Mouse (Mus musculus) frontal cortex, postnatal 25 days (tissue): ENCODE data around the gene Cadm2.

Source experiments
- DNase-seq, 2 experiments: peaks; one replicate each; pipeline ENCODE4 v3.0.0; 2022; ENCODE audit warnings: low spot score in 2 of 2

Cadm2 gene

DNA sequence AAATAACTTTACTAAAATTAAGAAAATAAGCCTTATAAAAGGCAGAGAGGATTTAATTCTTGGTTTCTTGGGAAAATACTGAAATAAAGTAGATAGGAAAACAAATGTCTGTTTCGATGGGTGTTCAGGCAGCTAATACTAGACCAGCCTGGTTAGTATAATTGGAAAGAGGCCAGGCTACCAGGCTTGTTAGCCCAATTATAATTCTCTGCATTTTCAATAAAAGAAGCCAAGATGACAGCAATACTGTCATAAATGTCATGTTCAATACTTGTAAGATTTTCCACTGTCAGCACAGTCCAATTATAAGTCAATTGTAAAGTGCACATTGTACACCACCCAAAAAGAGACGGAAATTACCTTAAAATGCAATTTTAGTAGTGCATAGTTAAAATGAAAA is 664.8 kb downstream of the Cadm2 start:
- no peak for DNase-seq

DNA sequence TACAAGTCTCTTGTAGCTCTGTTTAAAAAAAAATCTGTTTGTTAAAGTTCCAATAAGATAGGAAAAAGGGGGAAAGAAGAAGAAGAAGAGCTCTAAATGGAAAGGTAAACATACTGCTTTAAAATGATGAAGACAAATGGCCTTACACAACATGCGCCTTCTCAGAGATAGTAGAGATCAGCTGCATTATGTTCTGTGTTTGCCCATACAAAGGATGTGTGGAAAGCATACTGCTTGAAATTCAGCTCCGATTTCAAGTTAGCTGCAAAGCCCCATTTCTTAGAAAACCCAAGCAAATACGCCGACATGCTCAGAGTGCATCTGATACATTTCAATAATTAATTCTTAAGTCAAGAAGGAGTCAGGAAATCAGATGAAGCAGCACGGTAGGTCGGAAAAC is 684.4 kb downstream of the Cadm2 start:
- no peak for DNase-seq

DNA sequence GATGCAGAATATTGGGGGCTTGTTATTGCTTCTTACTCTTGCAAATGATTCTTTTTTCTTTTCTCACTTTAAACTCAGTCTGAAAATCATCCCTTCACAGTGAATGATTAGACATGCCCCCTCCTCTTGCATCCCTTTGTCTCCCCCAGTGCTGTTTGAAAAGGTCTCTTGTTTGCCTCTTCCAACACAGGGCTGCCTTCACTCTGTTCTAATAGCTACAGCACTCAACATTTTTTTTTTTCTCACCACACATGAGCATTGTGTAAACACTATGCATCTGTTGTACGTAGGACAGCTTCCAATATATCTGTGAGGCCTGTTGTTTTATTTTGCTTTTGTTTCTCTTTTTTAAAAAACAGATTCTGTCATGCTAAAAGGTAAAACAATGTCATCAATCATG is 695.2 kb downstream of the Cadm2 start:
- DNase-seq: no peak

DNA sequence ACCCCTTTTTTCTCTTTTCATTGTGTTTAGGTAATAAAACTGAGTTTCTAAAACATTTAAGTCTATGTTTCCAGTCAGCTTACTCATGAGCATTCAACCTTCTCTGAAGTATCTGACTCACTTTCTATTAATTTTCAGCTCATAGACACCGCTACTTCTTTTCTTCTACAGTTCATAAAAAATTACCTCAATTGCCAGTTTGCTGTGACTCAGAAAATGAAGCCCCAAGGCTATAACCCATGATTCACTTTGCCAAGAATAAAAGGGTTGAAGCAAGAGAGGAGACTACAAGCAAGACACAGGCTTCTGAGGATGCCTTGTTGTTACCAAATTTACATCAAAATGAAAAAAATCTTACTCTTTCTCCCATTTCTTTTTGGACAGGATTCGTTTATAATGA is 698.0 kb downstream of the Cadm2 start:
- no peak for DNase-seq

DNA sequence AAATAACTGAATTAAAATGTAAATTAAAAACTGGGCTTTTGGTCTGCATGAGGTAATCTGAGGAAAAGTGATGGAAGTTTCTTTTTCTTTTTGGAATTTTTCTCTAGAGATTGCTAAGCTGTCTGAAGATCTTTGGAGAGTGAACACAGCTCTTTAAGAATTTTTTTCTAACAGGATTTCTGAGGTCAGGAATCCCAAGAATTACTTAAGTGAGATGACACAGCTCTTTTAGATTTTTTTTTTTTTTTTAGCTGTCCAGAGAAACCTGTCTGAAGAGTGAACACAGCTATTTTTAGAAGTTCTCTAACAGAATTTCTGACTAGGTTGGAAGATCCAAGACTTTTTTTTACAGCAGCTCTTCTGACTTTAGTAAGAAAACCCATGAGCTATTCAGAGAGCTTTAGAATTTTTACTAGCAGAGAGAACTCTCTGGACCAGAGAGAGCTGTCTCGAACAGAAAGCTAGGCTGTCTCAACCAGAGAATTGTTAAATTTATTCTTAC is 699.2 kb downstream of the Cadm2 start:
- DNase-seq: no peak

DNA sequence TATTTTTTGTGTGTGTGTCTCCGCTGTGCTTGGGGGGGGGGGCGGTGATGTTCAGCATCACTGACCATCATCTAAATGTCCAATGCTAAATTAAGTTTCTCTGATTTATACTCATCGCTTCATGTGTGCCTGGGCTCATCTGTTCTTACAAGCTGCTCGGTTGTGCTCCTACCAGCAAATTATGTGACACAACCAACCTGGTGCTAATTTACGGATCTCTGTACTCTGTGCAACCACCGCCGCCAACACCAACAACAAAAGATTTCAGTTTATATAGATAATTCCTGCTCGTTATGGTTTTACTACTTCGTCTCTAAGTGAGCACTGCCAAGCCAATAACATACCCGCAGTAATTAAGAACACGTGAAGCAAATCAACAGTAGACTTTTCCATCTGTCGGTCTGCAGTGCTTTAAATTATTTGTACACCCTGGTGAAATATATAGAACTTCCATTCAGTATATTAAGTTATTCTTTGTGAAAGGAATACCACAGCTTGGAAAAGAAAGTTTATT is 700.8 kb downstream of the Cadm2 start:
- DNase-seq: no peak

DNA sequence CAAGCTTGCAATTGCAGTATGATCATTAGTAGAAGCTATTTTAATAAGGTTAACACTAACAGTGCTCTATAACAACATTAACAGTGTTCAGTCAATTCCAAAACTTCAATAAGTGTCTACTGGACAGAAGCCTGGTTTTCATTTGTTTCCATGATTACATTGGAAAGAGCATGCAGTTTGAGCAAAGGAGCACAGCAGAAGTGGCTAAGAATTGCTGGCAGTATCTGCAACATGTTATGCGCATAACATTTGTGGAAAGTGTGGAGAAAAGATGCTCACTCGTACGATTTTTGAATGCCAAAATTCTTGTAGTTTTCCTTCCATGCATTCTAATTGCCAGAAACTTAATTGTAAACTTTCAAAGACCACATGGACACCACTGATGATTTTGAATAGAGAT is 718.9 kb downstream of the Cadm2 start:
- DNase-seq: no peak

DNA sequence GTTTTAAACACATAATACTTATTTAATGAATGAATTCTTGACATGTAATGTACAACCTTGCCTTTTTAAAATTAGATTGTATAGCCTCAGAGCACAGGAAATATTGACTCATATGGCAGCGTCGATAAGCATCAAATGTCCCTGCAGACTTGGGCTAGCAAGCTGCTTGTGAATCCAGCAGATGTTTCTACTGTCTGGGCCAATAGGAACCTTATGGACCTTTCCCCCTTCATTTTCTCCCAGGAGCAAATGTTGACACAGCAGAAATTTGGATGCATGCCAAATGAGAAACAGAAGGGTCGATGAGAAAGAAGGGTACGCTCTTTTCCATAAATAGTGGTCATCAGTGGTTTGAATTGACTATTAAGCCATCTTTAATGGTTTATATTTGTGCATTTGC is 720.0 kb downstream of the Cadm2 start:
- DNase-seq: no peak

DNA sequence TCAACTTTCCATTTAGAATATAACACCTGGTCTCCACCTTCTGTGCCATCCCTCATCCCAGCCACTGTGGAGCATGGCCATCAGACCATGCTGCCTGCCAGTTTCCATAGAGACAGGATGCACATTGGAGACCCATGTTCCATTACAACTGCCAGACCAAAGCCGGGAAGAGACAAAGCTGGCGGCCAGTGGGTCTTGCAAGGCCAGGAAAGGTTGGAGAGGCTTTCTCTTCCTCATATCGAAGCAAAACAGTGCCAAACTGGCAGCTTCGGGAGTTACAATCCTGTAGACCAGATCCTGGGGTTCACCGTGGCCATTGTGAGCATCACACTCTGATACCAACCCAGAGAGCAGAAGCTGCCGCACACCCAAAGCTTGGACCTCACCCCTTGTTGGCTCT is 728.3 kb downstream of the Cadm2 start:
- no peak for DNase-seq

DNA sequence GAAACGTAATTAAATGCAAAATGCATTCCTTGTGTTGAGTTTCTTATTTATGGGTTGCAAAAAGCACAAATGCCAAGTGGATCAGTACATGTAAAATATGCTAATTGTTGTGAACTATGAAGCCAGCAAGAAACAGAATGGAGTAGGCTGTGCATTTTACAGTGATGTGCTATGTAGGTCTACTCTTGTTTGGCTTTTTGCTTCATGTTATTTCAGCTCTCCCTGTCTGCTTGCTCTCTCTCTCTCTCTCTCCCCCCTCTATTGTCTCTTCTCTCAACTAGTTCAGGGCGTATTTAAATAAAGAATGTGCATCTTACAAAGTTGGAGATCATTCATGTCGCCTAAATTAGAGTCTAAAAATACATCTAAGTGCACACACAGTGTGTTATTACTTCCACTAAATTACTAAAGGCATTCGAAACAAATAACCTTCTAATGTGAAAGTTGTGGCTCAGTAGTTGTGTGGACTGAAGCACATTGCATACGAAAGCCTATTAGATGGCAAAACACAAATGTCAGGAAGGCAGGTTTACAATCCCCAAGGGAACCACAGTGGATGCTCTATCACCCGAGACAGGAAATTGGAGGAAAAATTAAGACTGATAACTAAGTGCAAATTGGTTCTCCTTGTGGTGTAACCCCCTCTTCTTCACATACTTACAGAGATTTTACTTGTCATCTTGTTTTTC is 729.0 kb downstream of the Cadm2 start:
- DNase-seq: no peak

DNA sequence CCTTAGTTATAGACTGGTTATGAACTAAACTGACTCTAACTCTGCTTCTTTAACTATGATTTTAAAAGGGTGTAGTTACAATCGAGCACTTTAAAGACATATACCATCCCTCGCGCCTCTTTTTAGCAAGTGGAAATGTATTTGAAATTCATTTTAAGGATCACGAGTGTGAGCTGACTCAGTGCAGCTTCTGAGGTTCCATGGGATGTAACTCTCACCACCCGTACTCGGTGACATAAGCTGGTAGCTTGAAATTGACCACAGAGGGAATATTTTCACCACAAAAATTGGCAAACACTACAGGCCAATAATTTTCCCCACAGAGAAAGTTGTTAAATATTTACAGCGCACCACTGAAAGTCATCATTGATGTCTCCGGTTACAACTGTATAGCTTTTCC is 730.8 kb downstream of the Cadm2 start:
- no peak for DNase-seq

DNA sequence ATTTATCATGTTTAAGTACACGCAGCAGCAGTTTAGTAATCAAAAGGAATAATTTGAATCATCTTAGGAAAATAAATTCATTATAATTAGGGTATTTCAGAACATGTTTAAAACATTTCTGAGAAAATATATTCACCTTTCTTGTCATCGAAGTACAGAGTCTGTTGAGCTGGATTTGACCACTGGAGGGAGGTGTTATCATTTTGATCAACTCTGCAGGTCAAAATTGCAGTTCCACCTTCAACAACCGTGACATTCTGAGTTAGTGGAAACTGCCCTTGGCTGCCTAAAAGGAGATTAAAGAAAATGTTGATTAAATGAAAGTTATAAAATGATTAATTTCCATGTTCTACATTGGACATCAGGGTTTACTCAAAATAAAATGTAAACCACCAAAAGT is 738.1 kb downstream of the Cadm2 start:
- DNase-seq: no peak

DNA sequence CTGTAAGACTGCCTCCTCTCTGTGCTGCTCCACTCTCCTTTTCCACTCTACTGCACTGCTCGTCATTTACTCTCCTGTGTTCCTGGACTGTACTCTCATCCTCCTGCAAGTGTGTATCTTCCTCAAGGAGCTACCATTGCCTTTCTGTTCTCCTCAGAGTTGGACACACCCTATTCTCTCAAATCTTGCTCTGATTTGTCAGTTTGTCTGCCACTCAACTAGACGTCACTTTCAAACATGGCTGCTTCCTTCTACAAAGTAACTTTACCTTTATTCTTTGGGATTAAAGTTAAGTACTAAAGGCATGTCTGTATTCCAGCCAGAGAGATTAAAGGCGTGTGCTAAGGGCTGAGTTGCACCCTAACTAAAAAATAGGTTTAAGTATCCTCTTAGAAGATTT is 749.5 kb downstream of the Cadm2 start:
- no peak for DNase-seq

DNA sequence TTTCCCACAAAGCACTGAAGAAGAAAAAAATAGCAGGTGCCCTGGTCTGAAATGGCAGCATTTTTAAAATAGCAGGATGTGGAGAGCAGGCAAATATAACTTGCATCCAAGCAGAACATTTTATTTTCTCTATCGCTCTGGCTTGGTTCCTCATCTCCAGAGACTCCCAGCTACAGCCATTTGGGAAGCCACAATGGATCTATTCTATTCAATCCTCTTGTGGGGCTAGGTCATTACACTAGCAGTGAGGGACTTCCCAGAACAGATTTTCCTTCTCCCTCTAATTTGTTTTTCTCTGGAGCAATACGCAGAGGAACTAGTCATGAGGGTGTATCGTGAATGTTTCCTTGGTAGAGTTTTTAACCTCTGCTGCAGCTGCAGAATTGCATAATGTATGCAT is 769.7 kb downstream of the Cadm2 start:
- no peak for DNase-seq

DNA sequence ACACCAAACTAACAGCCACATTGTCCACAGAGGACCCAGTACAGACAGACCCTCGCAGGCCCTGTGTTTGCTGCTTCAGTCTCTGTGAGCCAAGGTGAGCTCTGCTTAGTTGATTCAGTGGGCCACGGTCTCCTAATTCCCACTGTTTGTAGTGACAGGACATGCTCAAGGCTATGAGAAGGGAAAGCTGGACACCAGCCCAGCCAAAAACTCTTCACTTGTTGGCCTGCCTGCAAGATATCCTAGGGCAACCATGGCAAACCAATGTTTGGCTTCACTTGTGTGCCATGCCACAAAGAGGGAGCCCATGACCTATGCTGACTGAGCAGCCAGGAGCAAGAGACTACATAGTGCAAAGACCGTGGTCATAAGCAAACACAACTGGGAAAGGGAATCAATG is 795.8 kb downstream of the Cadm2 start:
- no peak for DNase-seq

DNA sequence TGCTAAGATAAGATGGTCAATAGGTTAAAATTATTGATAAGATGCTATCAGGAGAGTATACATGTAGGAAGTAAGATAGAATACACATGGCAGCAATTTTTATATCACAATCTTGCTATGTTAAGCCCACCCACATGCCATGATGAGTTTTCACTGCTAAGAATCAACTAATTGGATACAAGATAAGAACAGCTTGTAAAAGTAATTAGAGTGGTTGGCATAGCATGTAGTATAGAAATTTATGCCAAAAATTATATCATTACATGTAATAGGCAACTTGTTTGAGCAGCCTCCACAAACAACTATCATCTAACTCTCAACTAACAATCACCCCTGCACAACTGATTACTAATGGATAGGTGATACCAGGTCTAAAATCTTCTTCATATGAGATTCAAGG is 809.2 kb downstream of the Cadm2 start:
- no peak for DNase-seq

DNA sequence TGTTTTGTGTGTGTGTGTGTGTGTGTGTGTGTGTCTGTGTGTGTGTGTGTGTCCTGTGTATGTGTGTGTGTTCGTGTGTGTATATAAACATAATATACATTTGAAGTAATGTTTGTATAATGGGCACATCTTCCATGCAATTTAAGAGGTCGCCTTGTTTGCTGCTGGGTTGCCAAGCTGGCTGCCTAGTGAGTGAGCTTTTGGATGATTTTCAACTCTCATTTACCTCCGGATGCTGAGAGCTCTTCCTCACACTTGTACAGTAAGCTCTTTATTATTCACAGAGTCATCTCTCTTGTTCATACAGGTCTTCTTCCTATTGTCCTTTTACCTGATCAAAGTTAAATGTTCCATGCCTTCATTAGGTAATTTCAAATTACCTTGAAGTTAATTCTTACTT is 822.5 kb downstream of the Cadm2 start:
- DNase-seq: no peak

DNA sequence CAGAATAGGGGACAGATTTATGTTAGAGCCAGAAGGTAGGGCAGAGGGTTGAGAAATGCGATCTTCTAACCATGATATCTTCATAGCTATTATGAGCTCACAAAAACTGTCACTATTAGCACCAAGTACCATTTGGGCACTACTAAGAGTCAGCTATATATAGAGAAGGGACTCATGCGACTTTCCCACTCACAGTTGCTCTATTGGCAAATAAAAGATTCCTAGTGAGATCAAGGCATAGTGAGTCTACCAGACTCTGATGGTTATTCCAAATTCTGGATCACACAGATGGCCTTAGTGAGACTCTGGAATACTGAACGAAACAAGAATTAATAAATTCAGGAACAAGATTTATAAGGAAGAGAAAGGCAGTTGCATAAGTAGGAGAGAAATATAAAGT is 827.6 kb downstream of the Cadm2 start:
- DNase-seq: no peak

DNA sequence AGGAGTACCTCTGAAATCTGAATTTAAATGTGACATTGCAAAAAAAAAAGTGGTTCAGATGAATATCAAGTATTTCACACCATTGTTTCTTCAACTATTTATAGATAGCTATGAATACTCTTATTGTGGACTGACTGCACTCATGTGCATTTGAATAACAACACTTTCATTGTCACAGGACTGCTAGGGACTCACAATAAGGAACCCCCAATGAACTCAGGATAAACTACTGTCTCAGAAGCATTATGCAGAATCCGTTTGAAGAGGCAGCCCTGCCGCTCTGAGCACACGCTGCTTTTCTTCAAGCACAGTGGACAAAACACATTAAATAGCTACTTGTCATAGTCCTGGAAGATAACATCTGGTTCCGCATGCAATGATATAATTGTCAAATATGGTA is 848.8 kb downstream of the Cadm2 start:
- no peak for DNase-seq

DNA sequence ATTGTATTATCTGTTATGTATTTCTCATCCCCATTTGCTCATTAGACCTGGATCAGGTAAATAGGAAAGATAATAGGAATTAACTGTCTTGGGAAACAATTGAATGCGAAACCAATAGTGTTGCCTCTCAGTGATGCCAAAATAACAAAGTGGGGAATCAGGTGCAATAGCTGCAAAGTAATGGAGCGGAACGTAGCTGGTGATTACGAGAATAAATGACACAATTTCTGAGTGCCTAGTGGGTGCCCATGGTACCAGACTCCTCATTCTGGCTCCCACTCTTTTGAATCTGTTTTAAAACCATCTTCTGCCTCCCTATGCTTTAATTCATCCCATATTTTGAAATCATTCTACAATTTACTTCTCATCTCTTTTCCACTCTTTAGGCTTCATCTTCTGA is 851.2 kb downstream of the Cadm2 start:
- no peak for DNase-seq

DNA sequence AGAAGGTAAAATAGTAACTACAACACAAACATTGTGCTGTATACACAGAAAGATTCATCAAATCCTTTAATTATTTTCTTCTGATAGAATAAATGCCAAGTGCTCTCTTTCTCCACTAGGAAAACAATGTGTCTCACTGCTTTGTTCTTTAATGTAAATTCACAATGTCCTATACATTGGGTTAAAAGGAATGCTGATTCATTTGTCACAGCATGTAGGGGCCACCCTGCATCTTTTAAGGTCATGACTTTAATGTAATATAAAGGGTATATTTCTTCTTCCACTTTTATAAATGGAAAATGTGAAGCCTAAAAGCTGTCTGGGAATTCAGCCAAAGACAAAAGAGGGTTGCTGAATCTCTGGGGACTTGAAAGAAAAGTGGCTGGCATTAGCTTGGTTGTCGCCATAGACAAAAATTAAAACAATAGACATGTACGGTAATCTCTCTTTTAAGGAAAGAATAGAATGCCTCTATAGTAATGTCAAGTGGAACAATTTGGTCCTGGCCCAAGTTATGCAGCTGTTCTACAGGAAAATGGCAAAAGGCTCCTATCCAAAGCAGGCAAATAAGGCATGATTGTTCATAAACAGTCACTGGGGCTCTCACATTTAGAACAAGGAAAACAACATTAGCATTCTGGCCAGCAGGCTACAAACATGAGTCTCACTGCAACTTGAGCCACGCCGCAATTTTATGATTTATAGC is 851.9 kb downstream of the Cadm2 start:
- DNase-seq: no peak

DNA sequence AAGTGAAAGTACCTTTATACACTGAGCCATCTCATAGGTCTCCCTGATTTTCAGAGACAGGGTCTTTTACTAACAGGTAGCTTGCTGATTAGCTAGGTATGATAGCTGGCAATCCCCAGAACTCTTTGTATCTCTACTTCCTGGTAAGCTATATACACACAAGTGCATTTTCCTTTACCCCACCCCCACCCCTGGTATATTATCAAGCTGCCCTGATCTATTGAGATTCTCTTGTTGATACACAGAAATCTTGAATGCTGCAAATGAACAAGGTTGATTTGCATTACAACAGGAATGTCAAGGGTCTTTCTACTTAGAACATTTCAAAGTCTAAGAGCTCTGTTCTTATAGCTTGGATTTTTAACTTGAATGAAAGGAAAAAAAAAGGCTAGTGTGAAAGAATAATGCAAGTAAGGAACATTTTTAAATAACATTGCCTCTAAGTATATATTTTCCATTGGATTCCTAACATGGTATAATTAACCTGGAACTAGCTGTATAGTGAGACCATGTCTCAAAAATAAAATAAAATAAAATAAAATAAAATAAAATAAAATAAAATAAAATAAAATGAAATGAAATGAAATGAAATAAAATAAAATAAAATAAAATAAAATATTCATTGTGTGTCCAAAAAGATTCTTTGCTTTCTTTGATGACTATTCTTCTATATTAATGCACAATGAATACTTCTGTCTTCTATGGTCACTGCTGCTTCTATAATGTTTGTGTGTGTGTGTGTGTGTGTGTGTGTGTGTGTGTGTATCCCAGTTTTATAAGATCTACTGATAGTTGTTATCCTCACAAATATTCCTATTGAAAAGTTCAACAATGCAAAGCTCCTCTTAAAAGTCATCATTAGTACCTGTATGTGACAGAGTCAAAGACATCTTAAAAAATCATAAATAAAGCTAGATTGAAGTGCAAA is 858.9 kb downstream of the Cadm2 start:
- no peak for DNase-seq
